Comparison of ENCODE assay signal across 8 mouse cellular contexts in genomic region chr11:60176182-60176974, GRCm38 (mm10). TPM values are rescaled to one million over a fixed set of nuclear protein-coding genes. Genes with fewer than 3 reads are reported as not detected.
A peak's percentile ranks its signal among the peaks of the same experiment; 100 is the strongest.
DNase-seq lines count a peak whose midpoint lies in the region; ATAC-seq and TF ChIP-seq lines count a peak whose summit lies in the region.

No protein-coding gene starts in this region.

- peaks cover 17% of the 10 kb centered on the region for H3K4me1 ChIP-seq in cortical plate, adult 2 months (ENCODE audit: control insufficient read depth, insufficient read depth, low read length)

- peak; percentile 97 for DNase-seq in WW6 (ENCODE audit: low read depth, low spot score)
- DNase-seq in gastrocnemius, postnatal 14 days: peak; percentile 64
- DNase-seq in induced T-regulatory cell, adult 2 months (ENCODE audit: low read depth): peak; percentile 65
- peak; percentile 60 to 87 for DNase-seq in left cerebral cortex, postnatal 10 days (ENCODE audit: extremely low spot score in 1 of 2, low spot score in 2 of 2)
- DNase-seq in right cerebral cortex, adult 18-20 months: peak; percentile 83
- DNase-seq in yolk sac, embryonic 10.5 days (ENCODE audit: low spot score): peak; percentile 81

- 0 out of 2 replicates have a peak, but pooled peaks have one; percentile 25 for TF ChIP-seq POLR2A in cortical plate, adult 2 months (IDR thresholded peaks at IDR 0.05; ENCODE audit: extremely low read depth, insufficient read depth, low read length)

- peak overlapping the region; percentile 98 for H3K27ac ChIP-seq in cortical plate, adult 2 months (ENCODE audit: insufficient read depth, low read length)

- intact Hi-C loops in gastrocnemius, postnatal 14 days (cut with DNase I; ENCODE audit: low total_unique reads): loop anchor here (5.0 kb wide), 1 partner anchor 34 kb away; no protein-coding TSS in a partner anchor
- intact Hi-C loops in left cerebral cortex, postnatal 10 days (cut with DNase I): loop anchor here (2.0 to 5.0 kb wide), 2 partner anchors 36 to 69 kb away; partner anchors contain the start of gene Rai1

- TF ChIP-seq CTCF in cortical plate, adult 2 months (IDR thresholded peaks at IDR 0.05; ENCODE audit: extremely low read depth, insufficient read depth, low read length): no peak

- peak overlapping the region; percentile 93 for H3K4me3 ChIP-seq in cortical plate, adult 2 months (ENCODE audit: insufficient read depth, low read length)

- ATAC-seq in megakaryocyte, adult 5-6 weeks (ENCODE audit: poor library complexity, severe bottlenecking): peak; percentile 62

RNA-seq across cellular contexts. Expression of gene Srebf1, which starts 46.0 kb away (rescaled TPM):
- 51.2 and 56.7 TPM in 2 replicates for polyA plus RNA-seq in cortical plate, adult 2 months (2012; rRNA removed)
- total RNA-seq in gastrocnemius, postnatal 14 days (2021): 10 to 100 TPM; 20.9 to 24.5 TPM
- 10 to 100 TPM; 41.5 to 43.0 TPM for total RNA-seq in left cerebral cortex, postnatal 10 days (2021)
- 27.5 and 37.3 TPM in 2 replicates for total RNA-seq in megakaryocyte, adult 5-6 weeks (2015)
- total RNA-seq in megakaryocyte, adult 5-6 weeks (2017): 27.6 and 43.3 TPM in 2 replicates

Comparison
In these comparisons a context has a peak if more than half of its experiments do, and no peak if none do; other contexts are left out.
1. Peak in every context shown above with its lines: DNase-seq, ATAC-seq, H3K4me3 ChIP-seq and H3K27ac ChIP-seq.